Mouse (Mus musculus): ENCODE measurements around the gene Creb5. TPM values are rescaled to one million over a fixed set of nuclear protein-coding genes. Genes with fewer than 3 reads are reported as not detected.

Gene Creb5
- polyA plus RNA-seq, 1 experiment from 2014 or later: 45.8 TPM

GRCm38 (mm10) chr6:53615440-53616211, 328.6 kb downstream of the Creb5 start:
- peaks cover 37% of the 10 kb centered on the region for H3K4me1 ChIP-seq

GRCm38 (mm10) chr6:53618164-53618563, 331.1 kb downstream of the Creb5 start:
- Histone ChIP-seq H3K9ac (no peak overlapping the region), H3K4me1 (peaks cover 23% of the 10 kb centered on the region), H3K27ac (peak overlapping the region; percentile 65), H3K4me3 (no peak overlapping the region), H3K4me2 (no peak overlapping the region), H3K27me3 (no peaks in the 10 kb centered on the region), H3K36me3 (no peaks in the 10 kb centered on the region), H3K9me3 (no peaks in the 10 kb centered on the region)
- ATAC-seq (ENCODE audit: insufficient number of reproducible peaks, low FRiP score, low TSS enrichment, low read depth): peak; percentile 63; the same call in 1 of the 2 replicates
- WGBS: 58% methylated on average over 8 of the region's 8 CpGs

More at GRCm38 (mm10) chr6:53615440-53616211, 328.6 kb downstream of the Creb5 start:
- Histone ChIP-seq H3K9ac (no peak overlapping the region), H3K27ac (no peak overlapping the region), H3K9me3 (no peaks in the 10 kb centered on the region), H3K4me3 (no peak overlapping the region), H3K27me3 (no peaks in the 10 kb centered on the region), H3K4me2 (no peak overlapping the region), H3K36me3 (no peaks in the 10 kb centered on the region)
- WGBS: 43% methylated on average over 9 of the region's 9 CpGs
- ATAC-seq (ENCODE audit: insufficient number of reproducible peaks, low FRiP score, low TSS enrichment, low read depth): no peak

- Histone ChIP-seq H3K36me3 (no peaks in the 10 kb centered on the region), H3K9me3 (no peaks in the 10 kb centered on the region), H3K27ac (no peak overlapping the region), H3K27me3 (no peaks in the 10 kb centered on the region), H3K9ac (no peak overlapping the region), H3K4me1 (peaks cover 30% of the 10 kb centered on the region), H3K4me2 (no peak overlapping the region), H3K4me3 (no peak overlapping the region)
- no peak for ATAC-seq (ENCODE audit: insufficient number of reproducible peaks, low FRiP score, low TSS enrichment, low read depth)
- WGBS: 69% methylated on average over 1 of the region's 1 CpGs
Observed at GRCm38 (mm10) chr6:53619676-53620075, 332.6 kb downstream of the Creb5 start.

- no peaks in the 10 kb centered on the region for H3K9me3 ChIP-seq
- no peak for ATAC-seq (ENCODE audit: insufficient number of reproducible peaks, low FRiP score, low TSS enrichment, low read depth)
- 47% methylated on average over 5 of the region's 5 CpGs for WGBS
- H3K4me3 ChIP-seq: no peak overlapping the region
- no peaks in the 10 kb centered on the region for H3K27me3 ChIP-seq
- no peak overlapping the region for H3K27ac ChIP-seq
- H3K9ac ChIP-seq: no peak overlapping the region
- H3K4me2 ChIP-seq: no peak overlapping the region
- H3K36me3 ChIP-seq: no peaks in the 10 kb centered on the region
- peaks cover 21% of the 10 kb centered on the region; the same call in 1 of the 2 replicates for H3K4me1 ChIP-seq
Observed at GRCm38 (mm10) chr6:53621295-53621694, 334.2 kb downstream of the Creb5 start.

- no peak overlapping the region for H3K4me3 ChIP-seq
- ATAC-seq (ENCODE audit: insufficient number of reproducible peaks, low FRiP score, low TSS enrichment, low read depth): no peak
- peaks cover 12% of the 10 kb centered on the region; the same call in 1 of the 2 replicates for H3K4me1 ChIP-seq
- no peak overlapping the region for H3K9ac ChIP-seq
- no peaks in the 10 kb centered on the region for H3K9me3 ChIP-seq
- H3K4me2 ChIP-seq: no peak overlapping the region
- H3K27me3 ChIP-seq: no peaks in the 10 kb centered on the region
- WGBS: 57% methylated on average over 15 of the region's 15 CpGs
- H3K27ac ChIP-seq: peak overlapping the region; percentile 34
- no peaks in the 10 kb centered on the region for H3K36me3 ChIP-seq
Observed at GRCm38 (mm10) chr6:53624455-53625276, 337.6 kb downstream of the Creb5 start.

- H3K27ac ChIP-seq: no peak overlapping the region
- no peaks in the 10 kb centered on the region for H3K36me3 ChIP-seq
- no peaks in the 10 kb centered on the region for H3K27me3 ChIP-seq
- ATAC-seq (ENCODE audit: insufficient number of reproducible peaks, low FRiP score, low TSS enrichment, low read depth): no peak
- H3K4me3 ChIP-seq: no peak overlapping the region
- no peak overlapping the region for H3K9ac ChIP-seq
- WGBS: 84% methylated on average over 5 of the region's 5 CpGs
- H3K4me2 ChIP-seq: no peak overlapping the region
- H3K9me3 ChIP-seq: no peaks in the 10 kb centered on the region
- peaks cover 12% of the 10 kb centered on the region; the same call in 1 of the 2 replicates for H3K4me1 ChIP-seq
Observed at GRCm38 (mm10) chr6:53626044-53626443, 339.0 kb downstream of the Creb5 start.

- Histone ChIP-seq H3K4me1 (peaks cover 12% of the 10 kb centered on the region; the same call in 1 of the 2 replicates), H3K9ac (no peak overlapping the region), H3K4me3 (no peak overlapping the region), H3K27me3 (no peaks in the 10 kb centered on the region), H3K36me3 (no peaks in the 10 kb centered on the region), H3K4me2 (no peak overlapping the region), H3K9me3 (no peaks in the 10 kb centered on the region), H3K27ac (no peak overlapping the region)
- ATAC-seq (ENCODE audit: insufficient number of reproducible peaks, low FRiP score, low TSS enrichment, low read depth): no peak
Observed at GRCm38 (mm10) chr6:53628714-53629113, 341.6 kb downstream of the Creb5 start.

- no peaks in the 10 kb centered on the region for H3K9me3 ChIP-seq
- H3K4me3 ChIP-seq: no peak overlapping the region
- no peak overlapping the region for H3K9ac ChIP-seq
- no peaks in the 10 kb centered on the region for H3K36me3 ChIP-seq
- WGBS: 88% methylated on average over 7 of the region's 7 CpGs
- no peak overlapping the region for H3K4me2 ChIP-seq
- no peak for ATAC-seq (ENCODE audit: insufficient number of reproducible peaks, low FRiP score, low TSS enrichment, low read depth)
- H3K4me1 ChIP-seq: peaks cover 22% of the 10 kb centered on the region
- no peak overlapping the region for H3K27ac ChIP-seq
- no peaks in the 10 kb centered on the region for H3K27me3 ChIP-seq
Observed at GRCm38 (mm10) chr6:53635453-53635852, 348.4 kb downstream of the Creb5 start.

- ATAC-seq (ENCODE audit: insufficient number of reproducible peaks, low FRiP score, low TSS enrichment, low read depth): no peak
- Histone ChIP-seq H3K4me2 (no peak overlapping the region), H3K27ac (0 out of 2 replicates have a peak overlapping the region, but pooled peaks have one; percentile 8), H3K4me3 (no peak overlapping the region), H3K4me1 (peaks cover 36% of the 10 kb centered on the region), H3K9me3 (no peaks in the 10 kb centered on the region), H3K9ac (no peak overlapping the region), H3K27me3 (no peaks in the 10 kb centered on the region), H3K36me3 (no peaks in the 10 kb centered on the region)
- WGBS: 50% methylated on average over 13 of the region's 13 CpGs
Observed at GRCm38 (mm10) chr6:53637356-53638351, 350.6 kb downstream of the Creb5 start.

GRCm38 (mm10) chr6:53641633-53642605, 354.8 kb downstream of the Creb5 start:
- 66% methylated on average over 30 of the region's 30 CpGs for WGBS
- 0 out of 2 replicates have a peak, but pooled peaks have one; percentile 24 for ATAC-seq (ENCODE audit: insufficient number of reproducible peaks, low FRiP score, low TSS enrichment, low read depth)
- no peak overlapping the region; the same call in 1 of the 2 replicates for H3K4me2 ChIP-seq
- peaks cover 49% of the 10 kb centered on the region for H3K4me1 ChIP-seq
- peak overlapping the region; percentile 75 for H3K27ac ChIP-seq
- no peak overlapping the region for H3K9ac ChIP-seq
- H3K9me3 ChIP-seq: no peaks in the 10 kb centered on the region
- no peak overlapping the region for H3K4me3 ChIP-seq
- H3K27me3 ChIP-seq: no peaks in the 10 kb centered on the region
- H3K36me3 ChIP-seq: 0 out of 2 replicates have a peak, but pooled peaks cover 3% of the 10 kb centered on the region

Data from limb, embryonic 15.5 days (tissue).